Mouse (Mus musculus): ENCODE data around the gene Zfp616. TPM values are rescaled to one million over a fixed set of nuclear protein-coding genes. Genes with fewer than 3 reads are reported as not detected.

Gene Zfp616
- polyA plus RNA-seq (2015; fragmentation: Nextera tagmentation; extraction: Ambion mirVana): not detected in 2 replicates

DNA sequence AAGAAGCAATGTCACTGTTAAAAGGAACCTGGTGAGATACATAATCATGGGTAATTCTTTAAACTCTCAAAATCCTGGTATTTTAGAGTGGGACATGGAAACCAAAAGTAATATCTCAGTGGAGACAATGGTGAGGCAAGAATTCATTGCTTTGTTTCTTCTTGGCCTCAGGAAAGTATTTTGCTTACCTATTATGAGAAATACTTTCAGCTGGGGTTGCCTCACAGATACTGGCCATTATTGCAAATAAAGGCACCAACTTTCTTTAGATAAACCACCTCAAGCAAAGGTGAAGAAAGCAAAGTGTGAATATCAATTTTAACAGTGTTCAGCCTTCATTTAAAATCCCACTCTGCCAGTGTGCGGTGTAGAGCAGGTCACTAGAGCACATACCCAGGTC is at the start of gene Zfp616:
Gene Zfp616, plus strand, starts transcription at position 301 of the 400 bp plus-strand sequence.
- H3K4me1 ChIP-seq: no peaks in the 10 kb centered on the region
- 95% methylated on average over 1 of the region's 1 CpGs for WGBS
- ATAC-seq (ENCODE audit: borderline replicate concordance, extremely low read depth, low FRiP score, low TSS enrichment): no peak
- H3K4me3 ChIP-seq: no peak within 1 kb of the TSS
- H3K27me3 ChIP-seq: no peaks in the 10 kb centered on the region
- H3K36me3 ChIP-seq: no peaks in the 10 kb centered on the region
- no peak within 1 kb of the TSS for H3K9ac ChIP-seq
- no peak within 1 kb of the TSS for H3K4me2 ChIP-seq
- no peak within 1 kb of the TSS for H3K27ac ChIP-seq
- H3K9me3 ChIP-seq: no peaks in the 10 kb centered on the region

DNA sequence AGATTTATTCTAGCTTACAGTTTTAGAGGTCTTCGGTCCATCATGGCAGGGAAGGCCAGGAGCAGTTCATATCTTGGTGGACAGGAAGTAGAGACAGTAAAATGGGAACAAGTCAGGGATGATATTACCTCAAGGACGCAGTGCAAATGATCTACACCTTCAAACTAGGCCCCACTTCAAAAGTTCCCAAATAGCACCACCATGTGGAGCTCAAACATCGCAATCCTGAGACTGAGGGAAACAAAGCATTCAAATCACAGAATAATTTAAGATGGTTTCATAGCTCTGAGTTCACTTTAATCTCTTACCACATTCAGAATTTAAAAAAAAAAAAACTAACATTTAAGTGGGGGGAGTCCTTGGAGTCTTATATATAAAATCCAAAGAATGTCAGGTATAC is 18.4 kb upstream of the Zfp616 start:
- H3K9ac ChIP-seq: no peak overlapping the region

GRCm38 (mm10) chr11:74056451-74056850 is 13.3 kb upstream of the Zfp616 start, which contains the start of the genes Olfr139 and Olfr399:
Gene Olfr139 (minus strand): TSS chr11:74056551.
Gene Olfr399 (minus strand): TSS chr11:74056615.
- Histone ChIP-seq H3K27ac (no peak within 1 kb of the TSS), H3K9ac (no peak within 1 kb of the TSS), H3K9me3 (no peaks in the 10 kb centered on the region; the same call in 1 of the 2 replicates), H3K4me1 (no peaks in the 10 kb centered on the region), H3K27me3 (no peaks in the 10 kb centered on the region), H3K4me3 (no peak within 1 kb of the TSS), H3K36me3 (no peaks in the 10 kb centered on the region), H3K4me2 (no peak within 1 kb of the TSS)
- ATAC-seq (ENCODE audit: borderline replicate concordance, extremely low read depth, low FRiP score, low TSS enrichment): no peak
- 73% methylated on average over 2 of the region's 2 CpGs for WGBS

More for the DNA sequence above, 18.4 kb upstream of the Zfp616 start:
- no peaks in the 10 kb centered on the region for H3K36me3 ChIP-seq
- H3K27me3 ChIP-seq: no peaks in the 10 kb centered on the region
- H3K9me3 ChIP-seq: no peaks in the 10 kb centered on the region
- no peak overlapping the region for H3K4me3 ChIP-seq
- H3K4me1 ChIP-seq: no peaks in the 10 kb centered on the region
- no peak overlapping the region for H3K27ac ChIP-seq
- no peak overlapping the region for H3K4me2 ChIP-seq
- no peak for ATAC-seq (ENCODE audit: borderline replicate concordance, extremely low read depth, low FRiP score, low TSS enrichment)
- 63% methylated on average over 3 of the region's 3 CpGs for WGBS

DNA sequence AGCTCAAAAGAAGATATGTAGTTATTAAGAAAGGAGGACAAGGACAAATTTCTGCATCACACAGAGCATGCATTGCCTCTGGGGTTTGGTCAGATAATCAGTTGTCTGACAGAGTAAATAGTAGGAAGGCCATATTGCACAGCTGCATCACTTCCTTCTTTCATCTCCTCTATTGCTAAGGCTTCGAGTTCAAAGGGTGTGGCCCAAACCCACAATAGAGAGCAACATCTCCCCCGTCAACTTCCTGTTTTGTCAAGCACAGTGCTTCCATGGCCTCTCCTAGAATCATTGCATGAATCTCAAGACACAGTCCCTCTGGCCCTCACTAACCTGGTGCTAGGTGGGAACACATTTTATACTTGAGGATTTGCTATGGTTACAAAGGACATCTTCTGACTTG is 31.0 kb downstream of the Zfp616 start:
- WGBS: 66% methylated on average over 2 of the region's 2 CpGs
- no peak for ATAC-seq (ENCODE audit: borderline replicate concordance, extremely low read depth, low FRiP score, low TSS enrichment)
- no peaks in the 10 kb centered on the region for H3K36me3 ChIP-seq
- no peaks in the 10 kb centered on the region for H3K27me3 ChIP-seq
- H3K4me1 ChIP-seq: no peaks in the 10 kb centered on the region
- no peak overlapping the region for H3K4me2 ChIP-seq
- H3K27ac ChIP-seq: no peak overlapping the region
- H3K9me3 ChIP-seq: no peaks in the 10 kb centered on the region
- H3K4me3 ChIP-seq: no peak overlapping the region
- no peak overlapping the region for H3K9ac ChIP-seq

- Histone ChIP-seq H3K4me3 (no peak overlapping the region), H3K4me2 (no peak overlapping the region), H3K9ac (no peak overlapping the region), H3K27me3 (no peaks in the 10 kb centered on the region), H3K4me1 (no peaks in the 10 kb centered on the region), H3K27ac (no peak overlapping the region), H3K9me3 (no peaks in the 10 kb centered on the region), H3K36me3 (no peaks in the 10 kb centered on the region)
- ATAC-seq (ENCODE audit: borderline replicate concordance, extremely low read depth, low FRiP score, low TSS enrichment): no peak
- 37% methylated on average over 2 of the region's 2 CpGs for WGBS
Measured at GRCm38 (mm10) chr11:74101507-74101906, 31.8 kb downstream of the Zfp616 start.

- no peak overlapping the region for H3K9ac ChIP-seq
- H3K27ac ChIP-seq: no peak overlapping the region
- no peak overlapping the region for H3K4me2 ChIP-seq
- H3K4me1 ChIP-seq: no peaks in the 10 kb centered on the region
- no peak overlapping the region for H3K4me3 ChIP-seq
- no peak for ATAC-seq (ENCODE audit: borderline replicate concordance, extremely low read depth, low FRiP score, low TSS enrichment)
- no peaks in the 10 kb centered on the region for H3K27me3 ChIP-seq
- 25% methylated on average over 5 of the region's 5 CpGs for WGBS
- H3K36me3 ChIP-seq: no peaks in the 10 kb centered on the region
- 0 out of 2 replicates have a peak, but pooled peaks cover under 1% of the 10 kb centered on the region for H3K9me3 ChIP-seq
Measured at GRCm38 (mm10) chr11:74105066-74105465, 35.3 kb downstream of the Zfp616 start.

DNA sequence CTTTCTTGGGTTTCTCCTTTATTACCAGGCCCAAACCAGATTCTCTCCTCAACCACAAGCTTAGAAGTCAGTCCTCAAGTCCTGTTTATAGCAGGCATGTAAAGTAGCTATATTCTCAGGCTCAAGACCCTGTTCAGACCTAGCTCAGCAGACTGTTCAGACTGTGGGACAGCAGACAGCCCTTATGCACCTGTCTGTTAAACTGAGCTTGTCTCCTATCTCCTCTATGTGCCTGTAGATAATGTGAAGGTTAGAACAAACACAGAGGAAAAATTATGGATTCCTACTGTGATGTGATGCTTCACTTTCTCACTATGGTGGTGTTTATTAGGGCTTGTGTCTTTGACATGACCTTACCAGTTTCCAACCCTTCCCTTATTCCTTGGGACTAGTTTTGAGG is 43.7 kb downstream of the Zfp616 start, which contains the start of gene Olfr401:
Gene Olfr401, plus strand, starts transcription at position 301 of the 400 bp plus-strand sequence.
- H3K4me2 ChIP-seq: no peak within 1 kb of the TSS
- H3K4me1 ChIP-seq: no peaks in the 10 kb centered on the region
- no peaks in the 10 kb centered on the region for H3K27me3 ChIP-seq
- H3K36me3 ChIP-seq: no peaks in the 10 kb centered on the region
- H3K9ac ChIP-seq: no peak within 1 kb of the TSS
- 0 out of 2 replicates have a peak, but pooled peaks cover 6% of the 10 kb centered on the region for H3K9me3 ChIP-seq
- no peak for ATAC-seq (ENCODE audit: borderline replicate concordance, extremely low read depth, low FRiP score, low TSS enrichment)
- H3K27ac ChIP-seq: no peak within 1 kb of the TSS
- H3K4me3 ChIP-seq: no peak within 1 kb of the TSS

Other genes starting within 250 kb of the Zfp616 start
- gene Olfr393, start 218.5 kb upstream of the Zfp616 start, polyA plus RNA-seq (2015; fragmentation: Nextera tagmentation; extraction: Ambion mirVana): not detected in 2 replicates
- gene Olfr394, start 179.2 kb upstream of the Zfp616 start, polyA plus RNA-seq (2015; fragmentation: Nextera tagmentation; extraction: Ambion mirVana): not detected in 2 replicates
- gene Olfr395, start 160.7 kb upstream of the Zfp616 start, polyA plus RNA-seq (2015; fragmentation: Nextera tagmentation; extraction: Ambion mirVana): not detected in 2 replicates
- gene Olfr23, start 133.3 kb upstream of the Zfp616 start, polyA plus RNA-seq (2015; fragmentation: Nextera tagmentation; extraction: Ambion mirVana): not detected in 2 replicates
- gene Olfr397, start 109.1 kb upstream of the Zfp616 start, polyA plus RNA-seq (2015; fragmentation: Nextera tagmentation; extraction: Ambion mirVana): not detected in 2 replicates
- gene Olfr398, start 79.5 kb upstream of the Zfp616 start, polyA plus RNA-seq (2015; fragmentation: Nextera tagmentation; extraction: Ambion mirVana): not detected in 2 replicates
- not detected in 2 replicates for gene Olfr139, start 13.4 kb upstream of the Zfp616 start, polyA plus RNA-seq (2015; fragmentation: Nextera tagmentation; extraction: Ambion mirVana)
- not detected in 2 replicates for gene Olfr399, start 13.3 kb upstream of the Zfp616 start, polyA plus RNA-seq (2015; fragmentation: Nextera tagmentation; extraction: Ambion mirVana)
- gene Olfr401, start 43.8 kb downstream of the Zfp616 start, polyA plus RNA-seq (2015; fragmentation: Nextera tagmentation; extraction: Ambion mirVana): not detected in 2 replicates
- gene Olfr402, start 83.6 kb downstream of the Zfp616 start, polyA plus RNA-seq (2015; fragmentation: Nextera tagmentation; extraction: Ambion mirVana): not detected in 2 replicates
- gene Olfr403, start 116.3 kb downstream of the Zfp616 start, polyA plus RNA-seq (2015; fragmentation: Nextera tagmentation; extraction: Ambion mirVana): not detected in 2 replicates
- gene Olfr43, start 141.4 kb downstream of the Zfp616 start, polyA plus RNA-seq (2015; fragmentation: Nextera tagmentation; extraction: Ambion mirVana): not detected in 2 replicates
- gene Olfr406, start 189.9 kb downstream of the Zfp616 start, polyA plus RNA-seq (2015; fragmentation: Nextera tagmentation; extraction: Ambion mirVana): not detected in 2 replicates
- not detected in 2 replicates for gene Olfr59, start 213.8 kb downstream of the Zfp616 start, polyA plus RNA-seq (2015; fragmentation: Nextera tagmentation; extraction: Ambion mirVana)

Measured in lung, embryonic 15.5 days (tissue).